Mouse (Mus musculus): ENCODE data around the gene Gm10382. TPM values are rescaled to one million over a fixed set of nuclear protein-coding genes. Genes with fewer than 3 reads are reported as not detected.

The Gm10382 gene
- polyA plus RNA-seq, 1 experiment from 2014 or later: 0.20 TPM

DNA sequence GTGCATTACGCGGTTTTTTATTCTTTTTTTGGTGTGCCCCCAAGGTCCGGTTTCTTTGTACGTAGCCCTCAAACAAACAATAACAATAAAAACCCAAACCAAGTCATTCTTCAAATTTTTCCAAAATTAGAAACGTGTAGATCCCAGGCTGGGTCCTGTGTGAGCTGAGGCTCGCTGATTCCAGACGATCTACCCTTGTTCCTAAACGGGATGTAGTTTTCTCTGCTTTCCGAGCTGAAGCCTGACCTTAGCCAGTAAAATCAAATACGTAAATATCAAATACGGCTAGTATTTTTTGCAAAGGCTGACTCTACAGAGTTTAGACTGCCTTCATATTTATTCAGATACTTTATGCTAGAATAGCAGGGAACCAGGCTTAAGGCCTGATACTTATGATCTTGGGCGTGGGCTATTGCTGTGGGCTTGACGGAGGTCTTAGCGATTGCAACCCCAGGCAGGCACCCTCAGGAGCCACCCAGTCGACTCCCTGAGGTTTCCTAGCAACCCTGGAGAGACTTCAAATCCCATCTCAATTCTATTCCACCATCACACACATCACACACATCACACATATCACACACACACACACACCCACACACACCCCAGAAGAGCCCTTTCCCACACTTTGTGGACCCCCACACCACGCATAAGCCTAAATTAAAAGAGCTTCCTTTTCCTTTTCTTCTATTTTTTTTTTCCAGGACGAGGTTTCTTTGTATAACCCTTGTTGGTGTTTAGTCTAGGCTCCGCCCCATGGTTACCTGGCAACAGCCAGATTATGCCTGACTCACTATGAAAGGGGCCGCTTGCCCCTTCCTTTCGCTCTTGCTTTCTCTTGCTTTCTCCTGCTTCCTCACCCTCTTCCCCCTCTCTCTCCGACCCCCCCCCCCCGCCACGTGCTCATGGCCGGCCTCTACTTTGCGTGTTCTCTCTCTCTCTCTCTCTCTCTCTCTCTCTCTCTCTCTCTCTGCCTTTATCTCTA, 4.8 kb downstream of the Gm10382 start:
- Histone ChIP-seq H3K4me3 (ENCODE audit: low read depth, low read length) (peak overlapping the region; percentile 27), H3K36me3 (ENCODE audit: control insufficient read depth, insufficient read depth, low read length) (no peaks in the 10 kb centered on the region), H3K9me3 (ENCODE audit: control insufficient read depth, low read depth, low read length) (no peaks in the 10 kb centered on the region), H3K27ac (ENCODE audit: low read length) (peak overlapping the region; percentile 99), H3K4me1 (ENCODE audit: control insufficient read depth, insufficient read depth, low read length) (peaks cover 15% of the 10 kb centered on the region), H3K9ac (replicated peaks; ENCODE audit: low read depth, low read length) (peak overlapping the region; percentile 38), H3K4me2 (replicated peaks; ENCODE audit: low read depth, low read length) (peak overlapping the region; percentile 63), H3K27me3 (ENCODE audit: control insufficient read depth, insufficient read depth, low read length) (no peaks in the 10 kb centered on the region)
- 8% methylated on average over 24 of the region's 25 CpGs for WGBS
- peak; percentile 71 for ATAC-seq (ENCODE audit: insufficient number of reproducible peaks, insufficient read depth, low FRiP score, low read depth)

GRCm38 (mm10) chr5:125395008-125395407, 5.9 kb downstream of the Gm10382 start:
- Histone ChIP-seq H3K4me2 (replicated peaks; ENCODE audit: low read depth, low read length) (no peak overlapping the region), H3K36me3 (ENCODE audit: control insufficient read depth, insufficient read depth, low read length) (no peaks in the 10 kb centered on the region), H3K4me3 (ENCODE audit: low read depth, low read length) (no peak overlapping the region), H3K27me3 (ENCODE audit: control insufficient read depth, insufficient read depth, low read length) (no peaks in the 10 kb centered on the region), H3K27ac (ENCODE audit: low read length) (peak overlapping the region; percentile 99), H3K4me1 (ENCODE audit: control insufficient read depth, insufficient read depth, low read length) (peaks cover 15% of the 10 kb centered on the region), H3K9me3 (ENCODE audit: control insufficient read depth, low read depth, low read length) (no peaks in the 10 kb centered on the region), H3K9ac (replicated peaks; ENCODE audit: low read depth, low read length) (no peak overlapping the region)
- no peak for ATAC-seq (ENCODE audit: insufficient number of reproducible peaks, insufficient read depth, low FRiP score, low read depth)
- 29% methylated on average over 3 of the region's 3 CpGs for WGBS

DNA sequence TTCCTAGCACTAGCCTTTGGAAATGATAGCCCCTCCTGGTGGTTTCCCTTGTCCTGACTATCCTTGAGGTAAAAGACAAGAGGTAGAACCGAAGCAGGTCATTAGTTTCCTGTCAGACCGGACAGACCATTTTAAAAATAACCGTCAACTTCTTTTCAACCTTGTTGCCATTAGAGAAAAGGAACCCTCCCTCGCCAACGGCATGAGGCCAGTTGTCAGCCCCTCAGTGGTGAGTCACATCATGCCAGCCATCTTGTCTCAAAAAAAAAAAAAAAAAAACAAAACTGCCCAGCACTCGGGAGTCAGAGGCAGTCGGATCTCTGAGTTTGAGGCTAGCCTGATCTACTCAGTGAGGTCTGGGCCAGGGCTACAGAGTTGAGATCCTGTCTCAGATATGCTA, 11.8 kb downstream of the Gm10382 start:
- H3K27ac ChIP-seq (ENCODE audit: low read length): no peak overlapping the region
- no peaks in the 10 kb centered on the region for H3K36me3 ChIP-seq (ENCODE audit: control insufficient read depth, insufficient read depth, low read length)
- ATAC-seq (ENCODE audit: insufficient number of reproducible peaks, insufficient read depth, low FRiP score, low read depth): no peak
- 43% methylated on average over 7 of the region's 7 CpGs for WGBS
- no peaks in the 10 kb centered on the region for H3K4me1 ChIP-seq (ENCODE audit: control insufficient read depth, insufficient read depth, low read length)
- H3K4me2 ChIP-seq (replicated peaks; ENCODE audit: low read depth, low read length): no peak overlapping the region
- no peaks in the 10 kb centered on the region for H3K27me3 ChIP-seq (ENCODE audit: control insufficient read depth, insufficient read depth, low read length)
- H3K9ac ChIP-seq (replicated peaks; ENCODE audit: low read depth, low read length): no peak overlapping the region
- H3K9me3 ChIP-seq (ENCODE audit: control insufficient read depth, low read depth, low read length): no peaks in the 10 kb centered on the region
- H3K4me3 ChIP-seq (ENCODE audit: low read depth, low read length): no peak overlapping the region

DNA sequence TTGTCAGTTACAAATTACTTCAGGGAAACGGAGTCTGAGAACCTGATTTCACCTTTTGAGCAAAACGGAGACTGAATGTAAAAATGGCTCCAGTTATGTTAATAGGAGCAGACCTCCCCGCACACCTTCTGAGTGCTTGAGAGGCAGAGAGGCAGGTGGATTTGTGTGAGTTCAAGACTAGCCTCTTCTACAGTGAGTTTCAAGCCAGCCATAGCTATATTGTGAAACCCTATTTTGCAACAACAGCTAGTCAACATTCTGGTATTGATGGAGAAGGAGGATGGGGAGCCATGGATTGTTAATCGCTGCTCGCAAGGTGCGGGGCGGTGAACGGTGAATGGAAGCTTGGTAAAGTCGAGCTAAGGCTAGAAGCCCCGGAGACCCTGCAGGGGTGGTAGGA, 13.4 kb downstream of the Gm10382 start:
- Histone ChIP-seq H3K4me1 (ENCODE audit: control insufficient read depth, insufficient read depth, low read length) (peaks cover 9% of the 10 kb centered on the region), H3K27me3 (ENCODE audit: control insufficient read depth, insufficient read depth, low read length) (no peaks in the 10 kb centered on the region), H3K9me3 (ENCODE audit: control insufficient read depth, low read depth, low read length) (no peaks in the 10 kb centered on the region), H3K9ac (replicated peaks; ENCODE audit: low read depth, low read length) (no peak overlapping the region), H3K4me2 (replicated peaks; ENCODE audit: low read depth, low read length) (no peak overlapping the region), H3K4me3 (ENCODE audit: low read depth, low read length) (no peak overlapping the region), H3K27ac (ENCODE audit: low read length) (no peak overlapping the region), H3K36me3 (ENCODE audit: control insufficient read depth, insufficient read depth, low read length) (no peaks in the 10 kb centered on the region)
- WGBS: 61% methylated on average over 10 of the region's 10 CpGs
- ATAC-seq (ENCODE audit: insufficient number of reproducible peaks, insufficient read depth, low FRiP score, low read depth): no peak

GRCm38 (mm10) chr5:125402991-125403390, 13.9 kb downstream of the Gm10382 start:
- H3K4me2 ChIP-seq (replicated peaks; ENCODE audit: low read depth, low read length): no peak overlapping the region
- no peak overlapping the region for H3K9ac ChIP-seq (replicated peaks; ENCODE audit: low read depth, low read length)
- no peak overlapping the region for H3K4me3 ChIP-seq (ENCODE audit: low read depth, low read length)
- peaks cover 9% of the 10 kb centered on the region for H3K4me1 ChIP-seq (ENCODE audit: control insufficient read depth, insufficient read depth, low read length)
- no peaks in the 10 kb centered on the region for H3K36me3 ChIP-seq (ENCODE audit: control insufficient read depth, insufficient read depth, low read length)
- no peak overlapping the region for H3K27ac ChIP-seq (ENCODE audit: low read length)
- no peaks in the 10 kb centered on the region for H3K9me3 ChIP-seq (ENCODE audit: control insufficient read depth, low read depth, low read length)
- H3K27me3 ChIP-seq (ENCODE audit: control insufficient read depth, insufficient read depth, low read length): no peaks in the 10 kb centered on the region
- WGBS: 59% methylated on average over 6 of the region's 6 CpGs
- no peak for ATAC-seq (ENCODE audit: insufficient number of reproducible peaks, insufficient read depth, low FRiP score, low read depth)

DNA sequence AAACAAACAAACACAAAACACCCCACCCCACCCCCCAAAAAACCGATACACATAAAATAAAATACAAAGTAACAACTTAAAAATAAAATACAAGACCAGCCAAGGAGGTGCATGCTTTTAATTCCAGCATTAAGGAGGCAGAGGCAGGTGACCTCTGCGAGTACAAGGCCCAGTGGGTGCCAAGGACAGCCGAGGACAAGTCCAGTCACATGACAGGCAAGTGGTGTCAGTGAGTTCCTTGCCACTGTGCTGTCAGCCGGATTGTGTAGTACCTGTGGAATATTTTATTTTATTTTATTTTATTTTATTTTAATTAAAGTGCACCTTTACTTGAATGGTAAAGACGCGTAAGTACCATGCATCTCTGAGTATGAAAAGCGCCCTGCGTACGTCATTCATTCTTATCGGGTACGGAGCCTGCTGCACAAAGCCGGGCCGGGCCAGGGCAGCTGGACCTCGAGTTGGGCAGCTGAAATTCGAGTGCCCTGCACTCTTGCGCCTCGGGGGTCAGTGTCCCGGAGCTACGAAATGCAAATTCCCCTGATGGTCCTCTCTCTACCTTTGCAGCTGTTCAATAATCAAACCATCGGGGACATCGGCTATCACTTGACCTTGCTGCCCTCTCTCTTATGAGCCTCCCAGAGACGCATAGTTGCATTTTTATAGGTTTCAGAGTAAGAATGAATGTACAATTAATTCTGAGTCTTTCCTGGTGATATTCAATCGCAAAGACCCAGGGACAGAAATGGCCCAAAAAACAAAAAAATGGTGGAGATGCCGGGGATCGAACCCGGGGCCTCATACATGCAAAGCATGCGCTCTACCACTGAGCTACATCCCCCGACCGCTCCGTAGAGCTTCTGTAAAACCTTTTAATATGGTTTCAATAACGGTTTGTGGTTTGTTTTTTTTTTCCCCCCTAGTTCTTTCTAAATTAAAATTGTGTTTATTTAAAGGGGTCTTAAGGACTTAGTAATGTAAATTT, 14.7 kb downstream of the Gm10382 start:
- Histone ChIP-seq H3K27me3 (ENCODE audit: control insufficient read depth, insufficient read depth, low read length) (no peaks in the 10 kb centered on the region), H3K27ac (ENCODE audit: low read length) (no peak overlapping the region), H3K4me1 (ENCODE audit: control insufficient read depth, insufficient read depth, low read length) (peaks cover 9% of the 10 kb centered on the region), H3K9ac (replicated peaks; ENCODE audit: low read depth, low read length) (no peak overlapping the region), H3K36me3 (ENCODE audit: control insufficient read depth, insufficient read depth, low read length) (no peaks in the 10 kb centered on the region), H3K9me3 (ENCODE audit: control insufficient read depth, low read depth, low read length) (no peaks in the 10 kb centered on the region), H3K4me2 (replicated peaks; ENCODE audit: low read depth, low read length) (peak overlapping the region; percentile 85), H3K4me3 (ENCODE audit: low read depth, low read length) (peak overlapping the region; percentile 62)
- 14% methylated on average over 31 of the region's 31 CpGs for WGBS
- ATAC-seq (ENCODE audit: insufficient number of reproducible peaks, insufficient read depth, low FRiP score, low read depth): 0 out of 2 replicates have a peak, but pooled peaks have one; percentile 28

GRCm38 (mm10) chr5:125404536-125404902, 15.4 kb downstream of the Gm10382 start:
- peak overlapping the region; percentile 84 for H3K27ac ChIP-seq (ENCODE audit: low read length)
- H3K4me1 ChIP-seq (ENCODE audit: control insufficient read depth, insufficient read depth, low read length): peaks cover 10% of the 10 kb centered on the region
- peak overlapping the region; percentile 64 for H3K9ac ChIP-seq (replicated peaks; ENCODE audit: low read depth, low read length)
- peak overlapping the region; percentile 62 for H3K4me3 ChIP-seq (ENCODE audit: low read depth, low read length)
- no peaks in the 10 kb centered on the region for H3K27me3 ChIP-seq (ENCODE audit: control insufficient read depth, insufficient read depth, low read length)
- no peaks in the 10 kb centered on the region for H3K36me3 ChIP-seq (ENCODE audit: control insufficient read depth, insufficient read depth, low read length)
- H3K9me3 ChIP-seq (ENCODE audit: control insufficient read depth, low read depth, low read length): no peaks in the 10 kb centered on the region
- ATAC-seq (ENCODE audit: insufficient number of reproducible peaks, insufficient read depth, low FRiP score, low read depth): no peak
- H3K4me2 ChIP-seq (replicated peaks; ENCODE audit: low read depth, low read length): peak overlapping the region; percentile 85
- WGBS: 2% methylated on average over 7 of the region's 7 CpGs

DNA sequence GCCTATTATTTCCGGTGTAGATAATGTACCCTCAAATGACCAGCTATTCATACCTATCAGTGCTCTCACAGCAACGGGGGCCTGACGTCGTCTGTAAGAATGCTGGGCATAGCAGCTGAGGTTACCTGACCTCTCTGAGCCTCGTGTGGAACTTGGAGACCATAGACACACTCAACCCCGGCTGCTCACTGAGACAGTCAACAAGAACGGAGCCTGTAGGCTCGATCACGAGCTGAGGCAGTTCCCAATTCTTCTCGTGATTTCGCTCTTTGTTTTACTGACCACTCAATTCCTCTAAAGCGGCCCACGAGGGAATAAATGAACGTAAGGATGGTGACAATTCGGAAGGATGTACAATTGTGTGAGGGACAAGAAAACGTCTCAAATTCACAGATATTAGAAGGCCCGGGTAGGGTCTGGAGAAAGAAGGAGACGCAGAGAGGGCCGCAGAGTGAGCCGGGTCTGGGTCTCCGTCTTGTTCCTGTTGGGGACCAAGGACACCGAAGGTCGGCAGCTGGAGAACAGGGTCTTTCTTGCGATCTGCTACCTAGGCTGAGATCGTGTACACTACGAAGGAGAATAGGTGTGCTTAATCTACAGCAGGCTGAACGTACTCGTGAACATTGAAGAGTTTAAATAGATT, 15.9 kb downstream of the Gm10382 start:
- ATAC-seq (ENCODE audit: insufficient number of reproducible peaks, insufficient read depth, low FRiP score, low read depth): no peak; the same call in 1 of the 2 replicates
- Histone ChIP-seq H3K9ac (replicated peaks; ENCODE audit: low read depth, low read length) (peak overlapping the region; percentile 64), H3K27me3 (ENCODE audit: control insufficient read depth, insufficient read depth, low read length) (no peaks in the 10 kb centered on the region), H3K4me1 (ENCODE audit: control insufficient read depth, insufficient read depth, low read length) (peaks cover 15% of the 10 kb centered on the region), H3K36me3 (ENCODE audit: control insufficient read depth, insufficient read depth, low read length) (no peaks in the 10 kb centered on the region), H3K27ac (ENCODE audit: low read length) (peak overlapping the region; percentile 84), H3K4me3 (ENCODE audit: low read depth, low read length) (peak overlapping the region; percentile 62), H3K4me2 (replicated peaks; ENCODE audit: low read depth, low read length) (peak overlapping the region; percentile 85), H3K9me3 (ENCODE audit: control insufficient read depth, low read depth, low read length) (no peaks in the 10 kb centered on the region)
- 0% methylated on average over 28 of the region's 28 CpGs for WGBS
